Mouse (Mus musculus): ENCODE measurements around the gene Ms4a12.

DNA sequence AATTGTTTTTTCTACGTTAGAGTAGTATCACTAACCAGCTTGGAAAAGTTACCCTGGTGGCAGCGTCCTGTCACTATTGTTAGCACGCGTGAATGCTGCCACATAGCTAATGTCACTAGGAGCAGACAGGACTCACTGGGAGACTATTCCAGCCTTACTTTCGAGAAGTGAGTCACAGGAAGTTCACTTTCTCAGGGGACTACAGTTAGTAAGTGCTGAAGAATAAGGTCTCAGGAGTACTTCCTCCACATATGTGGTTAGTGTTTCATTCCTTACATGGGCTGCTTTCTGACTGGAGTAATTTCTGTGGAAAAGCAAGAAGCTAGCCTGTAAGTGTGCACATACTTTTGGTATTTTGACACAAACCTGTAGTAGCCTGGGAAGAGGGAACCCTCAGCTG is 2.0 kb upstream of the Ms4a12 start:
- no peak for TF ChIP-seq POLR2A (IDR thresholded peaks at IDR 0.05; ENCODE audit: insufficient read depth, low read depth, low read length)
- TF ChIP-seq CTCF (IDR thresholded peaks at IDR 0.05) = no peak
- TF ChIP-seq EP300 (IDR thresholded peaks at IDR 0.05; ENCODE audit: insufficient read depth, low read depth, low read length) = no peak

Data from heart, adult 2 months (tissue).